Mouse (Mus musculus) layer of hippocampus, adult 9-10 months (tissue): ENCODE measurements around the gene Gata2.
"Not testable (repeated sequence)": the region's sequence is repeated elsewhere in the genome, so short reads cannot be mapped to it uniquely, and the experiment has no call there.

Experiments used
- DNase-seq: peaks from one replicate; pipeline ENCODE4 v3.0.0; 2022; ENCODE audit warnings: low spot score

Gata2 gene

GRCm38 (mm10) chr6:88193433-88194052 lies at the start of gene Gata2:
Gene Gata2 (plus strand): TSS chr6:88193891.
- no peak for DNase-seq

GRCm38 (mm10) chr6:88145793-88146192 lies 47.9 kb upstream of the Gata2 start:
- DNase-seq: no peak

- no peak for DNase-seq
These were observed 47.1 kb upstream of the Gata2 start for GRCm38 (mm10) chr6:88146576-88146975.

- DNase-seq: no peak
These were observed 46.2 kb upstream of the Gata2 start for GRCm38 (mm10) chr6:88147411-88148003.

- no peak for DNase-seq
These were observed 42.4 kb upstream of the Gata2 start for GRCm38 (mm10) chr6:88151335-88151734.

- DNase-seq: no peak
These were observed 41.5 kb upstream of the Gata2 start for GRCm38 (mm10) chr6:88152127-88152705.

- no peak for DNase-seq
These were observed 40.7 kb upstream of the Gata2 start for GRCm38 (mm10) chr6:88152979-88153378.

- DNase-seq: not testable (repeated sequence)
These were observed 38.1 kb upstream of the Gata2 start for GRCm38 (mm10) chr6:88155614-88156013.

GRCm38 (mm10) chr6:88158790-88159189 lies 34.9 kb upstream of the Gata2 start:
- DNase-seq: no peak

GRCm38 (mm10) chr6:88166054-88166453 lies 27.6 kb upstream of the Gata2 start:
- DNase-seq: no peak

GRCm38 (mm10) chr6:88174191-88174590 lies 19.5 kb upstream of the Gata2 start:
- DNase-seq: no peak

GRCm38 (mm10) chr6:88174676-88175075 lies 19.0 kb upstream of the Gata2 start:
- no peak for DNase-seq

GRCm38 (mm10) chr6:88184671-88185070 lies 9.0 kb upstream of the Gata2 start:
- DNase-seq: no peak

- no peak for DNase-seq
These were observed 5.5 kb upstream of the Gata2 start for GRCm38 (mm10) chr6:88188148-88188547.

- peak; percentile 55 for DNase-seq
These were observed 4.2 kb upstream of the Gata2 start for GRCm38 (mm10) chr6:88189312-88190042.

GRCm38 (mm10) chr6:88190043-88190309 lies 3.7 kb upstream of the Gata2 start:
- DNase-seq: no peak

GRCm38 (mm10) chr6:88190310-88191023 lies 3.2 kb upstream of the Gata2 start:
- DNase-seq: no peak

GRCm38 (mm10) chr6:88191024-88191365 lies 2.7 kb upstream of the Gata2 start:
- DNase-seq: no peak

- DNase-seq: no peak
These were observed 2.1 kb upstream of the Gata2 start for GRCm38 (mm10) chr6:88191411-88192070.

- DNase-seq: no peak
These were observed 935 bp upstream of the Gata2 start for GRCm38 (mm10) chr6:88192756-88193155.

GRCm38 (mm10) chr6:88194053-88194977 lies 624 bp downstream of the Gata2 start:
- DNase-seq: no peak
